Mouse (Mus musculus) midbrain, embryonic 16.5 days (tissue): ENCODE measurements around the gene Efna3. TPM values are rescaled to one million over a fixed set of nuclear protein-coding genes. Genes with fewer than 3 reads are reported as not detected.
A peak's percentile ranks its signal among the peaks of the same experiment; 100 is the strongest.

Source experiments
- ATAC-seq: fragments of 200-750 bp; cut with Nextera tagmentation; 2 replicates; pipeline ENCODE4 v1.8.0; 2017; ENCODE audit warnings: moderate TSS enrichment
- H3K27ac ChIP-seq: fragments of 300-500 bp; sonication (generic); 2 replicates; pipeline ENCODE4 v1.5.1; 2014; ENCODE audit warnings: mild to moderate bottlenecking, low read length, mixed read lengths
- H3K27me3 ChIP-seq: fragments of 300-500 bp; sonication (generic); 2 replicates; pipeline ENCODE4 v1.6.1; 2014; ENCODE audit warnings: low read depth, low read length, mixed read lengths; ENCODE audit not compliant: control insufficient read depth, insufficient read depth
- H3K36me3 ChIP-seq: fragments of 300-500 bp; sonication (generic); 2 replicates; pipeline ENCODE4 v1.6.1; 2014; ENCODE audit warnings: mild to moderate bottlenecking, low read length, moderate library complexity, mixed read lengths; ENCODE audit not compliant: control insufficient read depth, insufficient read depth
- H3K4me1 ChIP-seq: fragments of 300-500 bp; sonication (generic); 2 replicates; pipeline ENCODE4 v1.6.1; 2014; ENCODE audit warnings: mild to moderate bottlenecking, low read length, mixed read lengths; ENCODE audit not compliant: control insufficient read depth, insufficient read depth
- H3K4me2 ChIP-seq: fragments of 300-500 bp; sonication (generic); 2 replicates; pipeline ENCODE4 v1.6.1; 2014; ENCODE audit warnings: mild to moderate bottlenecking, low read length, mixed read lengths
- H3K4me3 ChIP-seq: fragments of 300-500 bp; sonication (generic); 2 replicates; pipeline ENCODE4 v1.5.1; 2014; ENCODE audit warnings: low read depth, mild to moderate bottlenecking, low read length, moderate library complexity, mixed read lengths
- H3K9ac ChIP-seq: fragments of 300-500 bp; sonication (generic); 2 replicates; pipeline ENCODE4 v1.6.1; 2014; ENCODE audit warnings: low read depth, low read length, mixed read lengths
- H3K9me3 ChIP-seq: fragments of 300-500 bp; sonication (generic); replicated peaks from 2 replicates; pipeline ENCODE4 v1.6.1; 2014; ENCODE audit warnings: mild to moderate bottlenecking, low read length, mixed read lengths; ENCODE audit not compliant: control insufficient read depth, poor library complexity, severe bottlenecking
- WGBS: fragments of 180-500 bp; shearing (Covaris S2); extraction: QIAGEN DNeasy Blood & Tissue Kit; methylation state at CpG from one replicate; pipeline ENCODE4 v1.1.7; 2014; 5-methylcytosine and 5-hydroxymethylcytosine counted together
- polyA plus RNA-seq: library from polyadenylated mRNA; unstranded; fragments of >200 nt; fragmentation: Nextera tagmentation; extraction: Ambion mirVana; gene quantifications from 2 replicates; pipeline ENCODE4 v1.2.1, GENCODE M21; 2015

Efna3 gene
- polyA plus RNA-seq, 1 experiment from 2014 or later = 59.0 TPM

- no peak for ATAC-seq
- H3K36me3 ChIP-seq = no peaks in the 10 kb centered on the region
- H3K4me1 ChIP-seq = peaks cover 6% of the 10 kb centered on the region; the same call in 1 of the 2 replicates
- no peak overlapping the region for H3K4me3 ChIP-seq
- no peak overlapping the region for H3K27ac ChIP-seq
- H3K9ac ChIP-seq = no peak overlapping the region
- H3K27me3 ChIP-seq = peaks cover 3% of the 10 kb centered on the region; the same call in 1 of the 2 replicates
- no peaks in the 10 kb centered on the region for H3K9me3 ChIP-seq
- WGBS = 82% methylated on average over 6 of the region's 6 CpGs
- H3K4me2 ChIP-seq = no peak overlapping the region
These were observed 32.7 kb upstream of the Efna3 start for GRCm38 (mm10) chr3:89355512-89355902.

GRCm38 (mm10) chr3:89354816-89355511 is 32.2 kb upstream of the Efna3 start:
- Histone ChIP-seq H3K4me1 (peaks cover 8% of the 10 kb centered on the region; the same call in 1 of the 2 replicates), H3K4me3 (no peak overlapping the region), H3K27me3 (peaks cover 3% of the 10 kb centered on the region; the same call in 1 of the 2 replicates), H3K9me3 (no peaks in the 10 kb centered on the region), H3K27ac (no peak overlapping the region), H3K36me3 (no peaks in the 10 kb centered on the region), H3K4me2 (no peak overlapping the region), H3K9ac (no peak overlapping the region)
- 20% methylated on average over 5 of the region's 5 CpGs for WGBS
- no peak for ATAC-seq

- WGBS = 71% methylated on average over 5 of the region's 5 CpGs
- peaks cover 3% of the 10 kb centered on the region; the same call in 1 of the 2 replicates for H3K27me3 ChIP-seq
- H3K36me3 ChIP-seq = no peaks in the 10 kb centered on the region
- H3K27ac ChIP-seq = no peak overlapping the region
- H3K9ac ChIP-seq = no peak overlapping the region
- H3K4me2 ChIP-seq = no peak overlapping the region
- H3K9me3 ChIP-seq = no peaks in the 10 kb centered on the region
- ATAC-seq = no peak
- peaks cover 14% of the 10 kb centered on the region; the same call in 1 of the 2 replicates for H3K4me1 ChIP-seq
- no peak overlapping the region for H3K4me3 ChIP-seq
These were observed 28.5 kb upstream of the Efna3 start for GRCm38 (mm10) chr3:89351271-89351670.

GRCm38 (mm10) chr3:89349869-89350501 is 27.2 kb upstream of the Efna3 start, which contains the start of gene Adam15:
Gene Adam15, minus strand, starts transcription at chr3:89349996.
- Histone ChIP-seq H3K36me3 (no peaks in the 10 kb centered on the region), H3K27me3 (peaks cover 3% of the 10 kb centered on the region; the same call in 1 of the 2 replicates), H3K4me1 (peaks cover 14% of the 10 kb centered on the region; the same call in 1 of the 2 replicates), H3K9me3 (no peaks in the 10 kb centered on the region), H3K4me2 (peak within 1 kb of the TSS; percentile 93), H3K4me3 (peak within 1 kb of the TSS; percentile 65), H3K9ac (peak within 1 kb of the TSS; percentile 82), H3K27ac (peak within 1 kb of the TSS; percentile 81)
- WGBS = 1% methylated on average over 47 of the region's 59 CpGs
- peak; percentile 95 for ATAC-seq

- Histone ChIP-seq H3K4me1 (peaks cover 14% of the 10 kb centered on the region; the same call in 1 of the 2 replicates), H3K36me3 (no peaks in the 10 kb centered on the region), H3K4me2 (peak overlapping the region; percentile 93), H3K9me3 (no peaks in the 10 kb centered on the region), H3K27ac (peak overlapping the region; percentile 81), H3K27me3 (peaks cover 3% of the 10 kb centered on the region; the same call in 1 of the 2 replicates), H3K4me3 (peak overlapping the region; percentile 65), H3K9ac (peak overlapping the region; percentile 82)
- WGBS = under 1% methylated on average over 38 of the region's 38 CpGs
- ATAC-seq = peak; percentile 52
These were observed 26.4 kb upstream of the Efna3 start for GRCm38 (mm10) chr3:89348911-89349868.

- Histone ChIP-seq H3K9me3 (no peaks in the 10 kb centered on the region), H3K4me2 (no peak overlapping the region), H3K27ac (no peak overlapping the region), H3K4me3 (no peak overlapping the region), H3K27me3 (peaks cover 3% of the 10 kb centered on the region; the same call in 1 of the 2 replicates), H3K4me1 (peaks cover 14% of the 10 kb centered on the region; the same call in 1 of the 2 replicates), H3K36me3 (no peaks in the 10 kb centered on the region), H3K9ac (no peak overlapping the region)
- 48% methylated on average over 1 of the region's 1 CpGs for WGBS
- no peak for ATAC-seq
These were observed 25.2 kb upstream of the Efna3 start for GRCm38 (mm10) chr3:89347916-89348315.

- WGBS = 85% methylated on average over 10 of the region's 10 CpGs
These were observed 24.2 kb upstream of the Efna3 start for GRCm38 (mm10) chr3:89346815-89347540.

GRCm38 (mm10) chr3:89343279-89343678 is 20.5 kb upstream of the Efna3 start:
- 83% methylated on average over 7 of the region's 7 CpGs for WGBS
- Histone ChIP-seq H3K27me3 (no peaks in the 10 kb centered on the region), H3K4me3 (no peak overlapping the region), H3K27ac (no peak overlapping the region), H3K9ac (no peak overlapping the region), H3K4me1 (peaks cover 18% of the 10 kb centered on the region), H3K4me2 (no peak overlapping the region), H3K9me3 (no peaks in the 10 kb centered on the region), H3K36me3 (no peaks in the 10 kb centered on the region)
- no peak for ATAC-seq

More at GRCm38 (mm10) chr3:89346815-89347540, 24.2 kb upstream of the Efna3 start:
- Histone ChIP-seq H3K9me3 (no peaks in the 10 kb centered on the region), H3K4me3 (no peak overlapping the region), H3K9ac (no peak overlapping the region), H3K27me3 (peaks cover 3% of the 10 kb centered on the region; the same call in 1 of the 2 replicates), H3K27ac (no peak overlapping the region), H3K4me2 (no peak overlapping the region), H3K4me1 (peaks cover 14% of the 10 kb centered on the region; the same call in 1 of the 2 replicates), H3K36me3 (no peaks in the 10 kb centered on the region)
- no peak for ATAC-seq
